8 mouse cellular contexts compared by ENCODE assay signal in the genomic region with DNA sequence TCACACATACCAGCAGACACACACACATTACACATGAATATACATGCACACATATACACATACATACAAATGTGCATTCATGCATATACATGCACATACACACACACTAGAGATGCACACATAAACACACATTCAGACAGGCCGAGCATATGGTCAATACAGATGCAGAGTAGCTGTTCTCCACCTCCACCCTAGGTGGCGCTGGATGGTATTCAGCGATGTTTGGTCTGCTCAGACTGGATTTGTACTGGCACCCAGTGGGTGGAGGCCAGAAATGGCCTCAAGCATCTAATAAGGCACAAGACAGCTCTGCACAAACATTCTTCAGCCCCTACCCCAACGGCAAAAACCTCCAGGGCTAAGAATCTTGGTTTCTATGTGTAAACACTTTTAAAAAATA.
DNase-seq lines count a peak whose midpoint lies in the region; TF ChIP-seq lines count a peak whose summit lies in the region.

No protein-coding gene starts in this region.

- intact Hi-C loops in left cerebral cortex, postnatal 4 days (cut with DNase I): no loop called here
- intact Hi-C loops in left cerebral cortex, postnatal 10 days (cut with DNase I): no loop called here

- TF ChIP-seq POLR2A in brain, embryonic 14.5 days (IDR thresholded peaks at IDR 0.05; ENCODE audit: borderline replicate concordance, extremely low read depth, insufficient read depth, insufficient read length, poor library complexity, severe bottlenecking): no peak

- TF ChIP-seq CTCF in brain, embryonic 14.5 days (IDR thresholded peaks at IDR 0.05; ENCODE audit: borderline replicate concordance, extremely low read depth, insufficient read depth, insufficient read length): peak; percentile 58; the same call in 1 of the 2 replicates

- peak; percentile 9 for DNase-seq in adrenal gland, postnatal 25 days
- DNase-seq in adrenal gland, adult 18-20 months (ENCODE audit: low spot score in 2 of 2): no peak
- DNase-seq in left cerebral cortex, postnatal 4 days: peak; percentile 27
- no peak for DNase-seq in left cerebral cortex, postnatal 10 days (ENCODE audit: extremely low spot score in 1 of 2, low spot score in 2 of 2)
- peak; percentile 40 for DNase-seq in brain, embryonic 14.5 days (ENCODE audit: low read depth)
- peak; percentile 11 for DNase-seq in lung, postnatal 36 days
- DNase-seq in B cell, adult 2 months: no peak
- DNase-seq in urinary bladder, postnatal 14 days (ENCODE audit: low spot score): no peak

Comparison
In these comparisons a context has a peak if more than half of its experiments do, and no peak if none do; other contexts are left out.
1. DNase-seq: peak in adrenal gland, postnatal 25 days (single experiment), left cerebral cortex, postnatal 4 days (single experiment), brain, embryonic 14.5 days (single experiment) and lung, postnatal 36 days (single experiment); none in adrenal gland, adult 18-20 months (0 of 2), left cerebral cortex, postnatal 10 days (0 of 2), B cell, adult 2 months (0 of 2) and urinary bladder, postnatal 14 days (single experiment).